Mouse (Mus musculus) heart, adult 2 months (tissue): ENCODE results near the gene Wbp2. TPM values are rescaled to one million over a fixed set of nuclear protein-coding genes. Genes with fewer than 3 reads are reported as not detected.
"Not testable (repeated sequence)": the region's sequence is repeated elsewhere in the genome, so short reads cannot be mapped to it uniquely, and the experiment has no call there.

Experiments used
- DNase-seq, 2 experiments: peaks; one replicate each; pipeline ENCODE4 v3.0.0; 2021
- H3K27ac ChIP-seq: fragments of 200-600 bp; 2 replicates; pipeline ENCODE4 v1.8.1; 2022
- H3K27me3 ChIP-seq: fragments of 200-500 bp; 2 replicates; pipeline ENCODE4 v1.6.1; 2012; ENCODE audit warnings: mild to moderate bottlenecking, low read length, inconsistent platforms, mixed read lengths; ENCODE audit not compliant: control insufficient read depth, insufficient read depth
- H3K36me3 ChIP-seq: fragments of 200-500 bp; 2 replicates; pipeline ENCODE4 v1.6.1; 2012; ENCODE audit warnings: low read length, inconsistent platforms; ENCODE audit not compliant: control insufficient read depth, insufficient read depth
- H3K4me1 ChIP-seq: fragments of 200-500 bp; 2 replicates; pipeline ENCODE4 v1.6.1; 2011; ENCODE audit warnings: low read length; ENCODE audit not compliant: control insufficient read depth, insufficient read depth
- H3K4me3 ChIP-seq: fragments of 200-600 bp; 2 replicates; pipeline ENCODE4 v1.8.1; 2022
- H3K79me2 ChIP-seq: fragments of 200-500 bp; replicated peaks from 2 replicates; pipeline ENCODE4 v1.6.1; 2012; ENCODE audit warnings: mild to moderate bottlenecking, inconsistent platforms, low read length, moderate library complexity, mixed read lengths; ENCODE audit not compliant: control insufficient read depth, insufficient read depth
- H3K9ac ChIP-seq: fragments of 200-500 bp; 2 replicates; pipeline ENCODE4 v1.6.1; 2012; ENCODE audit warnings: low read depth, mild to moderate bottlenecking, control low read depth, inconsistent platforms, low read length, mixed read lengths
- CTCF ChIP-seq: fragments of 200-600 bp; IDR thresholded peaks from 2 replicates; pipeline ENCODE4 v1.8.1; 2022; ENCODE audit warnings: antibody characterized with exemption, mild to moderate bottlenecking, moderate library complexity
- EP300 ChIP-seq: fragments of 200-500 bp; IDR thresholded peaks from 2 replicates; pipeline ENCODE4 v1.6.1; 2011; ENCODE audit warnings: low read depth, low read length, control low read depth; ENCODE audit not compliant: insufficient read depth
- POLR2A ChIP-seq: fragments of 200-500 bp; IDR thresholded peaks from 2 replicates; pipeline ENCODE4 v1.6.1; 2011; ENCODE audit warnings: mild to moderate bottlenecking, low read depth, low read length, control low read depth; ENCODE audit not compliant: insufficient read depth
- WGBS: fragments of 180-500 bp; shearing (Covaris S2); methylation state at CpG from one replicate; pipeline ENCODE4 v1.1.7; 2018; 5-methylcytosine and 5-hydroxymethylcytosine counted together
- intact Hi-C: fragments of 180-260 bp; cut with DNase I; formaldehyde crosslinking; loops from one replicate; pipeline ENCODE4 v1.15.1; 2025
- polyA plus RNA-seq: library from polyadenylated mRNA; depleted of rRNA; stranded (reverse); fragments of >200 nt; gene quantifications from 2 replicates; pipeline ENCODE4 v1.2.3, GENCODE M21; 2012
- total RNA-seq, 2 experiments: library from RNA; stranded (reverse); gene quantifications; 2 replicates each; pipeline ENCODE4 v1.2.3; 2021

Gene Wbp2
- total and polyA plus RNA-seq, 3 experiments: 91.0 to 176 (median 108) TPM

DNA sequence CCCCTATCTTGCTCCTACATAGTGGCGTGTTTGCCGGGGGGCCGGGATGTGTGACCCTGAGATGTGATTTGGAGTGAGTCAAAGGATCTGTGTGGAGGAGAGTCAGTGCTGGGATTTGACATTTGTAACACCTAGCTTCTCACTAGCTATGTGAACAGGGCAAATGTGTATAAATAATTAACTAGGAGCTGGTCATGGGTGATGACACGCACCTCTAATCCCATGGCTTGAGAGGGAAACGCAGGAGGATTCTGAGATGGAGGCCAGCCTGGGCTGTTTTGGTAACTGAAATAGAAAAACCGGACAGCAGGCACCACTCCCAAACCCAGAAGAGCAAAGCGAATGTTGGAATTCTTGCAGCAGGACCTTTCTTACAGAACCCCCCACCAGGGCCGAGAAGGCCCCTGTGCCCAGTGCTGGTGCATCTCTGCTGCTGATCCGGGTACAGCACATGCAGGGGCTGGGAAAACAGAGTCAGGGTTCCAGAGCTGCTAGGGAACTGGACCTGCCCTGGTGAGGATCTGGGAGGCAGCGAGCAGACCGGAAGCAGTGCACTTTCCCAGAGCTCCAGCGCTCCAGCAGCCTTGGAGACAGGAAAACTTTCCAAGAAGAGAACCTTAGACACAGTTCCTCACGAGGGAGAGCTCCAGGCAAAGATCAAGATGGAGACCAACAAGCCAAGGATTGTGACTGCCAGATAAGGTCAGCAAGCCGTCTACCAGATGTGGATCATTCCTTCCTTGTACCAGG is 12.1 kb upstream of the Wbp2 start:
- peaks cover 23% of the 10 kb centered on the region for H3K36me3 ChIP-seq
- peaks cover 48% of the 10 kb centered on the region for H3K4me1 ChIP-seq
- H3K79me2 ChIP-seq: no peaks in the 10 kb centered on the region
- peak overlapping the region; percentile 36 for H3K9ac ChIP-seq
- H3K27ac ChIP-seq: peak overlapping the region; percentile 97
- 47% methylated on average over 14 of the region's 14 CpGs for WGBS
- peak; percentile 35; the same call in 1 of the 2 replicates for TF ChIP-seq EP300
- TF ChIP-seq CTCF: no peak
- peak; percentile 50; the same call in 1 of the 2 replicates for TF ChIP-seq POLR2A
- H3K27me3 ChIP-seq: no peaks in the 10 kb centered on the region
- intact Hi-C loops: no loop called here
- H3K4me3 ChIP-seq: no peak overlapping the region
- DNase-seq: peak; percentile 69 to 72

DNA sequence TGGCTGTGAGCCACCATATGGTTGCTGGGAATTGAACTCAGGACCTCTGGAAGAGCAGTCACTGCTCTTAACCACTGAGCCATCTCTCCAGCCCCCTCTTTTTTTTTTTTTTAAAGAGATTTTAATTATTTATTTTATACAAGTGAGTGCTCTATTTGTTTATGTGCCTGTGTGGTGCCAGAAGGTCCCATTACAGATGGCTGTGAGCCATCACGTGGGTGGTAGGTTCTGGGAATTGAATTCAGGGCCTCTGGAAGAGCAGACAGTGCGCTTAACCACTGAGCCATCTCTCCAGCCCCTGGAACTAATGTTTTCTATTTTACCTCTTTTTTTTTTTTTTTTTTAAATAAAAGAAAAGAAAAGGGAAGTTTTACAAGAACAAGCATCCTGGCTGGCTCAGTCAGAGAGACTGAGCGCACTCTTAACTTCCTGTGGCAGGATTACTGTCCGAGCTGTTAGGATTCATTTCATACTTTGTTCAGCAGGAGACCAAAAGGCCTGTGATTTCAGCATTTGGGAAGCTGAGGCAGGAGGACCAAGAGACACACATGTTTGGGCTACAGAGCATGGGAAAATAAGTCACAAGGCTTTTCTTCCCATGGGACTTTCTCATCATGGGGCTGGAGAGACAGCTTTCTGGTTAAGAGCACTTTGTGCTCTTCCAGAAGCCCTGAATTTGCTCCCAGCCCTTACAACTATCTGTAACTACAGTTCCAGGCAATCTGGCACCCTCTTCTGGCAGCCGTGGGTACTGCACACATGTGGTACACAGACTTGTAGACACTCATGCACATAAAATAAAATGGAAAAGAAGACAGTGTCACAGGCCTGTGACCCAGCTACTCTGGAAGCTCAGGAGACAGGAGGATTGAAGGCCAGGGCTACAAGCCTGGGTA is 9.7 kb upstream of the Wbp2 start:
- 70% methylated on average over 5 of the region's 5 CpGs for WGBS
- no peak for DNase-seq
- Histone ChIP-seq H3K9ac (no peak overlapping the region), H3K27me3 (no peaks in the 10 kb centered on the region), H3K36me3 (peaks cover 17% of the 10 kb centered on the region), H3K79me2 (no peaks in the 10 kb centered on the region), H3K4me1 (peaks cover 33% of the 10 kb centered on the region), H3K27ac (peak overlapping the region; percentile 59), H3K4me3 (no peak overlapping the region)
- peak; percentile 70 for TF ChIP-seq CTCF
- TF ChIP-seq POLR2A: no peak
- intact Hi-C loops: no loop called here

DNA sequence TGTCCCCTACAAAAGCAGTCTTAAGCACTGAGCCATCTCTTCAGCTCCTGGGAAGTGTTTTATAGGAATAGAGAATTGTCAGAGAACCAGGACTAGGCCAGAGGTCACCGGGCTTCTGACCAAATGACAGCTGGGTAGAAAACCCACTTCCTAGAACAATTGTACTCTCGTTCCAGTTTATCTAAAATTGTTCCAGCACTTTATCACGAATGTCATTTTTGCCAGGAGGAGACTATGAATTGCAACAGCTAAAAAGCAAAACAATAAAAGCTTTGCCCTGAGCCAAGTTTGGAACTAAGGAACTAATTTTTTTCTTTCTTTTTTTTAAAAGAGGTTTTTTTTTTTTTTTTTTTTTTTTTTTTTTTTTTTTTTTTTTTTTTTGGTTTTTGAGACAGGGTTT is 8.8 kb upstream of the Wbp2 start:
- H3K79me2 ChIP-seq: no peaks in the 10 kb centered on the region
- no peak overlapping the region for H3K9ac ChIP-seq
- intact Hi-C loops: loop anchor here (2.0 kb wide), 1 partner anchor 15 kb away; no protein-coding TSS in a partner anchor
- DNase-seq: peak; percentile 77 to 78
- peaks cover 25% of the 10 kb centered on the region for H3K4me1 ChIP-seq
- no peak for TF ChIP-seq POLR2A
- TF ChIP-seq EP300: 0 out of 2 replicates have a peak, but pooled peaks have one; percentile 37
- no peak for TF ChIP-seq CTCF
- no peak overlapping the region for H3K4me3 ChIP-seq
- WGBS: 5% methylated on average over 3 of the region's 3 CpGs
- peak overlapping the region; percentile 60 for H3K27ac ChIP-seq
- H3K27me3 ChIP-seq: no peaks in the 10 kb centered on the region
- H3K36me3 ChIP-seq: peaks cover 9% of the 10 kb centered on the region

DNA sequence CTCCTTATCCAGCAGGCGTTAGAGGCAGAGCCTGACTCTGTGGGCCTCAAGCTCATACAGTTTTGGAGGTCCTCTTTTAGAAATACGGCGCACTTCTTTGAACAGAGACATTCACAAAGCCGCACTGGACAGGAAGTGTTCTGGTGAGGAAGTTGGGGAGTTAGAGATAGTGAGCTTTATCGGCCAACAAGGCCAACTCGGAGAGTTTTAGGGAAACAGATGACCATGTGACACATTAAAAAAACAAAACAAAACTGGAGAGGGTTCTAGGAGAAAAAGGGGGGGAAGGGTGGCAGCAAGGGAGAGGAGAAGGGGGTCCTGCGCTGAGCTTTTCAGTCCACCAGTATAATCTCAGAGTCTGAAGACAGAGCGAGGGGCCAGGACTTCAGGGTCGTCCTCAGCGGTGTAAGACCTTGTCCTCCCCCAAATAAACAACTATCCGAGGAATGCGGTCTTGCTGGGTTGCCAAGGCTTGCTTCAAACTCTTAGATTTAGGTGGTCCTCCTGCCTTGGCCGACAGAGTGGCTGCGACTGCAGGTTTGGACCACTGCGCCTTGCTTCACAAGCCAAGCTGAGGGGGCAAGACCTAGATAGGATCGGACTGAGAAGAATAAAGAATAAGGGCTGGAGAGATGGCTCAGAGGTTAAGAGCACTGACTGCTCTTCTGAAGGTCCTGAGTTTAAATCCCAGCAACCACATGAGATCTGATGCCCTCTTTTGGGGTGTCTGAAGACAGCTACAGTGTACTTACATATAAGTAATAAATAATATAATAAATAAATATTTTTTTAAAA is 7.2 kb upstream of the Wbp2 start:
- Histone ChIP-seq H3K4me3 (no peak overlapping the region), H3K79me2 (no peaks in the 10 kb centered on the region), H3K4me1 (peaks cover 14% of the 10 kb centered on the region), H3K9ac (peak overlapping the region; percentile 63), H3K27ac (peak overlapping the region; percentile 90), H3K36me3 (peaks cover 2% of the 10 kb centered on the region; the same call in 1 of the 2 replicates), H3K27me3 (no peaks in the 10 kb centered on the region)
- DNase-seq: peak in 1 of 2 experiments; percentile 54
- 22% methylated on average over 16 of the region's 16 CpGs for WGBS
- TF ChIP-seq POLR2A (peak; percentile 23; the same call in 1 of the 2 replicates), CTCF (no peak)
- intact Hi-C loops: loop anchor here (2.0 kb wide), 1 partner anchor 17 kb away; no protein-coding TSS in a partner anchor

DNA sequence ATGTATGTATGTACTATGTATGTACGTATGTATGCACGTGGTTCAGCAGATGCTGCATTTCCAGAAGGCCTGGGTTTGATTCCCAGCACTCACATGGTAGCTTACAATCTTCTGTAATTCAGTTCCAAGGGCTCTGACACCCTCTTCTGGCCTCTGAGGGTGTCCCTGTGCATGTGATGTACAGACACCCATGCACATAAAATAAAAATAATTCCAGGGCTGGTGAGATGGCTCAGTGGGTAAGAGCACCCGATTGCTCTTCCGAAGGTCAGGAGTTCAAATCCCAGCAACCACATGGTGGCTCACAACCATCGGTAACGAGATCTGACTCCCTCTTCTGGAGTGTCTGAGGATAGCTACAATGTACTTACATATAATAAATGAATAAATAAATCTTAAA is 6.2 kb upstream of the Wbp2 start:
- WGBS: 80% methylated on average over 6 of the region's 6 CpGs

More for the DNA sequence above, 6.2 kb upstream of the Wbp2 start:
- H3K4me1 ChIP-seq, H3K36me3 ChIP-seq, DNase-seq, H3K27me3 ChIP-seq, H3K79me2 ChIP-seq, H3K9ac ChIP-seq, H3K4me3 ChIP-seq, intact Hi-C loops: not testable (repeated sequence)
- peak overlapping the region; percentile 90; the same call in 1 of the 2 replicates for H3K27ac ChIP-seq
